Mouse (Mus musculus) kidney, adult 11 months (tissue): ENCODE data around the gene Lpar1.

Experiments
- DNase-seq: peaks from one replicate; pipeline ENCODE4 v3.0.0; 2022

Gene Lpar1

DNA sequence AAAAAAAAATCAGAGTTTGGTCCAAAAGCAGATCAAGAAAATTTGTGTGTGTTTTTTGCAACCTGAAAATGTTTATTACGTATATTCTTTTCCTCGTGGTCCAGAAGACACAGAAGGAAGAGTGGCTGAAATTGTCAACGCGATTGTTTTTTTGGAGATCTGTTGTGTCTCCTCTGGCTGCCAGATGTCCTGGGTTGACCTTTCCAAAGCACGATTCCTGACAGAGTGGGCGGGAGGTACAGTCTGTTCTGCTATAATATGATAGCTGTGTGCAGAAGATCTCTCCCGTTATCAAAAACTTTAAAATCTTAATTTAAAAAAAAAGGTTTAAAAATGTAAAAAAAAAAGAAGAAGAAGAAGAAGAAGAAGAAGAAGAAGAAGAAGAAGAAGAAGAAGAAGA, 105.9 kb downstream of the Lpar1 start:
- no peak for DNase-seq

DNA sequence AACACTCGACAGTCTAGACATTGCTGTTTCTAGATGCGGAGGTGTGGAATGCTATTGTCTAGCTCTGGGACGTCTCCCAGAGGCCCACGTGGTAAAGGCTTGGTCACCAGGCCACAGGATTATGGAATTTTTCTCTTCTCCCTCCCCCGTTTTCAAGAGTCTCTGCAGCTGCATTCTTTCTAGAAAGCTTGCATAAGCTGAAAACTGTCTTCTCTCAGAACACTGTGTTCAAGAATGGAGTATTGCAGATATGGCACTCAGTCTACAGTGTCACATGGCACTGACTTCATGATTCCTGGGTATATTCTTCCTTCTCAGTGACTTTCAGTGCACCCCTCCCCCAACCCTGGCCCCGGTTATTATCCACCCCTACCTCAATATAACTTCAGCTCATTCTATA, 107.9 kb downstream of the Lpar1 start:
- no peak for DNase-seq

- DNase-seq, result no peak
These were observed 111.4 kb downstream of the Lpar1 start for GRCm38 (mm10) chr4:58442338-58442737.

DNA sequence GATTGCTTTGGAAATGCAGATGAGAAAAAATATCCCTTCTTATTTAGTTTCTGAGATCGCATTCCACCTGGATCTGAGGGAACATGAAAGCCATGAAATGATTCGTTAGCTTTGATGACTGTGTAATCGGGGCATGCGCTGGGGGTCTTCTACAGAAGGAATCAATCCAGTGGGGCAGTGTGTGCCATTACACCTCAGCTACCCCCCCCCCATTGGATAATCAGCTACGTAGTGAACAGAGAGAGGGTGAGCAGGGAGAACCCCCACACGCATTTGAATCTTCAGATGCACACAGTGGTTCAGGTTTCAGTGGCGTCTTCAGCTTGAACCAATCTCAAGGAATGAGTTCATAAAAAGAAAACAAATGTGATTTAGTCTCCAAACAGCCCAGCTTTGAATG, 115.0 kb downstream of the Lpar1 start:
- no peak for DNase-seq

- no peak for DNase-seq
These were observed 116.4 kb downstream of the Lpar1 start for GRCm38 (mm10) chr4:58437271-58437670.

DNA sequence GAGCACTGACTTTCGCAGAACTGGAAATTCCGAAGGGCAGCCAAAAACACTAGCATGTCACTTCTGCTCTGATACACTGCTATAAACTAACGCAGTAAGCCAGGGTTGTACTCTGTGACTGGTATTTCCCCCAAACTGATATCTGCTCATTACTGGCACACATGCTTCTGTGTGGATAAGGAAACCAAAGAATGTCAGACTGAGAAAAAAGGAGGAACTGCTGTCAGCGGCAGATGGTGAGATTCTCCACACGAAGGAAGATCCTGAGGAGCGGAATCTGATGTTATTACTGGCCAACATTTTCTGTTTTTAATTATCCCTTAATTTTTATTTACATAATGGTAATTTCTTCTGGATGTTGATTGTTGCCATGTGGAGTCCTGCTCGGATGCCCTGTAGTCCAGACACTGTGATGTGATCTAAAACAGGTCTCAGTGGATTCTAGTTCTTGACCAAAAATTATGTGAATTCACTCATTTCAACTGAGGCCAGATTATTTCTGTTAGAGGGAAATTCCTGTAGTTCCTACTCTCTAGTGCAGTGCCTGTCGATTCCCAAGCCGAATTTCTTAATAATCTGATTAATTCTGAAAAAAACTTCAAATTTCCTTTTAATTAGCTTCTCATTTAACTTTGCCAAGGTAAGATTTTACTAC, 130.3 kb downstream of the Lpar1 start:
- DNase-seq, result no peak

- DNase-seq, result no peak
These were observed 134.5 kb downstream of the Lpar1 start for GRCm38 (mm10) chr4:58419225-58419624.

DNA sequence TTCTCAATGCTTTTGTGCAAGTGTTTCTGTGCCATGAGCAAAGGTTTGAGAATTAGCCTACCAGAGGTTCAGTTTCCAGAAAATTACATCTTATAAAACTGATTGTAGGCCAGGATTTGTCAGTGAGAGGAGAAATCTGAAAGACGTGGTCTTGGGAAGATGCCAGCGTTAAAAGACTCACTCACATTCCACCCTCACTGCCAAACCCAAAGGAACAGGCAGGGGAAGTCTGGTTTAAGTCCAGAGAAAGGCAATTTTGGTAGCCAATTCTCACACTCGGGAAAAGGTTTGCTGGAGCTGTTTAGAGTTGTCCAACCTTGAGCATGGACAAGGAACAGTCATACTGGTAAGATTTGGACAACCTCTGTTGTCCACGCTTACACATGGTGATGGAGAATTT, 136.4 kb downstream of the Lpar1 start:
- no peak for DNase-seq

GRCm38 (mm10) chr4:58415537-58415936, 138.2 kb downstream of the Lpar1 start:
- DNase-seq, result no peak

GRCm38 (mm10) chr4:58413188-58414185, 140.2 kb downstream of the Lpar1 start:
- DNase-seq, result peak; percentile 70

GRCm38 (mm10) chr4:58401973-58402501, 151.7 kb downstream of the Lpar1 start:
- DNase-seq, result no peak

GRCm38 (mm10) chr4:58400861-58401341, 152.8 kb downstream of the Lpar1 start:
- DNase-seq, result no peak
